Mouse (Mus musculus) cortical plate, adult 2 months (tissue): ENCODE results near the gene Gramd1b. TPM values are rescaled to one million over a fixed set of nuclear protein-coding genes. Genes with fewer than 3 reads are reported as not detected.

Experiments used
- H3K27ac ChIP-seq: fragments of 200-500 bp; 2 replicates; pipeline ENCODE4 v1.5.1; 2012; ENCODE audit warnings: low read length, control low read depth, inconsistent platforms; ENCODE audit not compliant: insufficient read depth
- H3K4me1 ChIP-seq: fragments of 200-500 bp; 2 replicates; pipeline ENCODE4 v1.6.1; 2011; ENCODE audit warnings: low read length; ENCODE audit not compliant: control insufficient read depth, insufficient read depth
- H3K4me3 ChIP-seq: fragments of 200-500 bp; 2 replicates; pipeline ENCODE4 v1.5.1; 2011; ENCODE audit warnings: mild to moderate bottlenecking, low read length, control low read depth; ENCODE audit not compliant: insufficient read depth
- CTCF ChIP-seq: fragments of 200-500 bp; IDR thresholded peaks from 2 replicates; pipeline ENCODE4 v1.5.1; 2011; ENCODE audit warnings: mild to moderate bottlenecking, control low read depth, low read length; ENCODE audit not compliant: insufficient read depth; ENCODE audit errors: extremely low read depth
- POLR2A ChIP-seq: fragments of 200-500 bp; IDR thresholded peaks from 2 replicates; pipeline ENCODE4 v1.6.1; 2011; ENCODE audit warnings: mild to moderate bottlenecking, low read length, control low read depth; ENCODE audit not compliant: insufficient read depth; ENCODE audit errors: extremely low read depth
- polyA plus RNA-seq: library from polyadenylated mRNA; depleted of rRNA; stranded (reverse); fragments of >200 nt; gene quantifications from 2 replicates; pipeline ENCODE4 v1.2.3, GENCODE M21; 2012

The Gramd1b gene
- polyA plus RNA-seq, 1 experiment = 133 TPM

DNA sequence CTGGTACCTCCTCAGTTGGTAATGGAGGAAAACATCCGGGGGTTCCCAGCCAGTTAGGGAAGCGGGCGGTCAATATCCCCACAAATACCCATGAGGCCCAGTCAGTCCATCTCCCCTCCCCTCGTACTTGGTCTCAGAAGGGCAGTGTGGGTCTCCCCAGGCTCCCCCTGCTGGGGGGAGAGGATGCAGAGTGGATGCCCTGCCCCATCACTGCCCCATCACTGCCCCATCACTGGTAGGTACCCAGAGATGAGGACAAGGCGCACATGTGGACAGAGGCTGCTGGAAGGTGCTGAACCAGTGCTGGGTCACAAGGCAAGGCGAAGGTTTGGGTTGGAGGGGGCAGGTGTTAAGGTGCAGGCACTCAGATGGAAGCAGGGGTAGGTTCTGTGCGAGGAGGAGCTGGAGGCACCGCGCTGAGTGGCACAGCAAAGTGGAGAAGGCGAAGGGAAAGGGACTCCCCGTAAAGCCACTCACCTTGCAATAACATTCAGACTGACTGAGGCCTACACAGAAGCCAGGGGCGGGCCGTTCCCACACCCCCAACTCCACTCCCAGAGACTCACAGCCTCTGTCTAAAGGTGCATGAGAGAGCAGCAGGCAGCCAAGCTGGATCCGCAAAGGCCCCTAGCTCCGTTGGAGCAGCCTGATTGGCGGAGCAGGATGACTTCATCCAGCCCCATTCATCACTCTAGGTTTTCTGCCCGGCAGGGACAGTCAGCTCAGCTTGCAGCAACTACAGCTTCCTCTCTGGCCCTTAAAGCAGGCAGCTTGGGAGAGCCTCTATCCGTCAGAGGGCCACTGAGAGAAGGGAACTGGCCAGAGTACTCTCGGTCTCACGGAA is 139.1 kb downstream of the Gramd1b start:
- Histone ChIP-seq H3K4me3 (peak overlapping the region; percentile 34), H3K4me1 (peaks cover 9% of the 10 kb centered on the region), H3K27ac (peak overlapping the region; percentile 85)
- TF ChIP-seq CTCF (0 out of 2 replicates have a peak, but pooled peaks have one; percentile 6), POLR2A (peak; percentile 94)

DNA sequence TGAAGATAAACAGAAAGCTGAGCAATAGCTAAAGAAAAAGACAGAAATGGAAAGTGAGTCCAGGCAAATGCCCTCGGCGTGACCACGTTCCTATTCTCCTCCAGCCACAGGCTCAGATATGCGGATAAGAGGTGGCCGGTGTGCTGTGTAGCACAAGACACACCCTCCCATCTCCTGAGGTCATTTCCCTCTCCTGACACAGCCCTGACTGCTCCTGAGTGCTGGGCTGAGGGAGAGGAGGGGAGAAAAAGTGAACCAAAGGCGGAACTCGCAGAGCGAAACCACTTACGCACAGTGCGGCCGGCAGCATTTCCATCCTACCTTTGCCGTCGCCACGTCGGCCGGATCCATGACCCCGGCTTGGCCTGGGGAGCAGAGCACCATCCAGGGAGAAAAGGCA is 139.8 kb downstream of the Gramd1b start:
- H3K4me3 ChIP-seq = peak overlapping the region; percentile 34; the same call in 1 of the 2 replicates
- TF ChIP-seq CTCF (no peak), POLR2A (no peak)
- H3K4me1 ChIP-seq = peaks cover 9% of the 10 kb centered on the region
- peak overlapping the region; percentile 85 for H3K27ac ChIP-seq

DNA sequence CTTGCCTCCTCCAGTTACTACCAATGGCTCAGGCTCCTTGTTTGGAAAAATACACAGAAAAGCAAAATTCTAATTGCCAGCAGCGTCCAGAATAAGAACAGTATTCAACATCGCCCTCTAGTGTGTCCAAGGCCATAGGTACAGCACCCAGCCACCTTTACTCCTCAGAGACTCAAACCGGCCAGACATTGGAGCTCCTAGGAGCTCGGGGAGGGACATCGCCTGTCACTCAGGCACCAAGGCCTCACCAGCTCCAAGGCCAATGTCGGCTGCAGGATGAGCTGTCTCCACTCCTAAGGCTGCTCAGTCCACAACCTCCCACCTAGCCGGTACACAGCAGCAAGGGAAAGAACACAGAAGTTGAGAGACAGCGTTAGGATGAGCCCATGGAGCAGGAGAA is 140.3 kb downstream of the Gramd1b start:
- H3K4me3 ChIP-seq = peak overlapping the region; percentile 34; the same call in 1 of the 2 replicates
- TF ChIP-seq POLR2A = peak; percentile 36; the same call in 1 of the 2 replicates
- TF ChIP-seq CTCF = peak; percentile 59
- peaks cover 9% of the 10 kb centered on the region for H3K4me1 ChIP-seq
- peak overlapping the region; percentile 85; the same call in 1 of the 2 replicates for H3K27ac ChIP-seq

DNA sequence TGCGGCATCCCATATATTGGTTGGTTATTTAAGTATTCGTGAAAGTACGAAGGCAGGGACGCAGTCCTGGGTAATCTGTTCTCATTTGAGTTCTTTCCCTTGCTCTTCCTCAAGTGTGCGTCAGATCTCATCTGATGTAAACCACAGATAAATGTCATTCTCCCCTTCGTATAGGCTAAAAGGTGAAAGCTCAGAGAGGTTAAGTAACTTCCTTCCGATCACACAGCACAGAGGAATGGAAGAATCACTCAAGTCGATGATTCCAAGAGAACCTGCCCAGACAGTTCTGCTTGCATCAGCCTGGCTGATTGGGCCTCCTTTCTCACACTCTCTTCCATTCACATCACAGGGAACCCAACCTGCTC is 140.8 kb downstream of the Gramd1b start:
- Histone ChIP-seq H3K4me1 (peaks cover 9% of the 10 kb centered on the region), H3K27ac (no peak overlapping the region), H3K4me3 (no peak overlapping the region)
- TF ChIP-seq POLR2A = no peak
- no peak for TF ChIP-seq CTCF

DNA sequence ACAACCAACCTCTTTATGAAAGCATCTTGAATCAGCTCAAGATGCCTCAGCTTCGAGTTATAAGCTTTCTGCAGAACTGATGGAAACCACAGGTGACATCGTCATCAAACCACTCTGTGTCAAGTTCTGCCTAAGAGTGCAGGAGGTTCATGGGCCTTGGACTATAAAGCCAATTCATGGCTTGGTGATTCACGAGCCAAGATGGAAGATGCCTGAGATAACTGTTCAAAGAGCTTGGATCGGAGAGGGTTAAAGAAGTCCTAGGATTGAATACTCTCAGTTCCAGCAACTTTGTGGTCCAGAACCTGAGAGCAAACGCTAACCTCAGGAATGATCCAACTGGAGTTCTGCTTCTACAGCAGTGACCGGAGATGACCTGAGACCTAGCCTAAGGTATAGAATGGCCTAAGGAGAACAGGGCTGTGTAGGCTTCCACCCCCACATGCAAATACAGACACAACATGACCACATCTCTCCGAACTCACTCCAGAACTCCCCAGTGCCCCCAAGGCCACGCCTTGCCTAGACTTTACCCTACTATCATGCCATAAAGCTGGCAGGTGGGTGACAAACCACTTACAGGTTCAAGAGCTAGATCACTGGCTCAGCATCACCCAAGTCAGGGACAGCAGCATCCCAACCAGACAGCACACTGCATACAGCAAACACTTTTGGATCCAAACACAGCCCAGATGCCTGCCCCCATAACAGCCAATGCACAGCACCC is 141.4 kb downstream of the Gramd1b start:
- Histone ChIP-seq H3K4me1 (peaks cover 9% of the 10 kb centered on the region), H3K4me3 (no peak overlapping the region), H3K27ac (no peak overlapping the region)
- TF ChIP-seq POLR2A (no peak), CTCF (no peak)

DNA sequence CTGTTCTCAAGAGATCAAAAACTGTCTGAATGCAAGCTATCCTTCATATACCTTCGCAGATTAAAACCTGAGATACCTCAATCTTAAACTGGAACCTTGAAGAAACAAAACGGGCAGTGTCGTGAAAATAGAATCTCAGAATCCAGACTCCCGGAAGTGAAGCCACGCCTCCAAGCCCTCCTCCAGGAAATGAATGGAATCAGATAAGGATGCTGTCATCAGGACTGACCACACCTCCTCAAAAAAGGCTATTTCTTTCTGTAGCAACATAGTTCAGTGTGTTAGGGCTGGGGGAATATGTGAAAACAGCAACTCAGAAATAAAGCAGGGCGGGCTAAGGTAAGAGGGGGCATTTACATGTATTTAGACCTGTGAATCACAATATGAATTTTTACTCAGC is 142.0 kb downstream of the Gramd1b start:
- Histone ChIP-seq H3K4me1 (peaks cover 9% of the 10 kb centered on the region), H3K4me3 (no peak overlapping the region), H3K27ac (no peak overlapping the region)
- TF ChIP-seq CTCF = no peak
- TF ChIP-seq POLR2A = no peak

DNA sequence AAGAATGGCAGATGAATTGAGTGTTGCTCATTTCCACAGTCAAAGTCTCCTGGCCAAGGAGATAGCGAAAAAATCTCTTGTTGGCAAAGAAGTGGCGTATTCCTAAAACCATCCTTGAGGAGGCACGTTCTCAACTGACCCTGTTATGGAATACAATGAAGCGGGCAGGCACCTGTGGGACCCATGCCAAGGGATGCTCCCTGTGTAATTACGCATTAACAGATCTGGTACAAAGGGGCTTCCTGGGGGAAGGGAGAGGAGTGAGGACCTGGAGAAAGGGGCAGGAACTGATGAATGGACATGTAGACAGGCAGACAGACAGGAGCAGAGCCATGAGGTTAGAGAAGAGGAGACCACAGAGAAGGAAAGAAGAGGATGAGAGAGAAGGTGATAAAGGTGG is 146.4 kb downstream of the Gramd1b start:
- TF ChIP-seq CTCF (no peak), POLR2A (no peak)
- Histone ChIP-seq H3K4me3 (no peak overlapping the region), H3K4me1 (peaks cover 8% of the 10 kb centered on the region), H3K27ac (no peak overlapping the region)

DNA sequence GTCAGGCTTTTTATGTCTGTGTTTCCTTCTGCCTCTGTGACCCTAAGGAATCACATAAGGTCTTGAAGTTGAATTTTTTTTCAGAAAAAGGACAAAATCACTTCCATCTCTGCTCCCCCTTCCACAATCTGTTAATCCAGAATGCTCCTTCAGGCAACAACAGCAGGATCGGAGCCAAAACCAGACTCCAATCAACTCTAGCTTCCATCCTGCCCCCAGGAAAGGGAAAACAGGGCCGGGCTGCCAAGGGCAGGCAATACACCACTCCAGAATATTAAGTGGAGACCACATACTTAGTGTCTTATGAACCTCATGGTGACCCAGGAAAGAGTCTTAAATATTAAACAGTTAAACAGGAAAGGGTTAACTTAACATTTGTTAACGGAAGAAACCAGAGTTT is 148.7 kb downstream of the Gramd1b start:
- TF ChIP-seq POLR2A (no peak), CTCF (no peak)

DNA sequence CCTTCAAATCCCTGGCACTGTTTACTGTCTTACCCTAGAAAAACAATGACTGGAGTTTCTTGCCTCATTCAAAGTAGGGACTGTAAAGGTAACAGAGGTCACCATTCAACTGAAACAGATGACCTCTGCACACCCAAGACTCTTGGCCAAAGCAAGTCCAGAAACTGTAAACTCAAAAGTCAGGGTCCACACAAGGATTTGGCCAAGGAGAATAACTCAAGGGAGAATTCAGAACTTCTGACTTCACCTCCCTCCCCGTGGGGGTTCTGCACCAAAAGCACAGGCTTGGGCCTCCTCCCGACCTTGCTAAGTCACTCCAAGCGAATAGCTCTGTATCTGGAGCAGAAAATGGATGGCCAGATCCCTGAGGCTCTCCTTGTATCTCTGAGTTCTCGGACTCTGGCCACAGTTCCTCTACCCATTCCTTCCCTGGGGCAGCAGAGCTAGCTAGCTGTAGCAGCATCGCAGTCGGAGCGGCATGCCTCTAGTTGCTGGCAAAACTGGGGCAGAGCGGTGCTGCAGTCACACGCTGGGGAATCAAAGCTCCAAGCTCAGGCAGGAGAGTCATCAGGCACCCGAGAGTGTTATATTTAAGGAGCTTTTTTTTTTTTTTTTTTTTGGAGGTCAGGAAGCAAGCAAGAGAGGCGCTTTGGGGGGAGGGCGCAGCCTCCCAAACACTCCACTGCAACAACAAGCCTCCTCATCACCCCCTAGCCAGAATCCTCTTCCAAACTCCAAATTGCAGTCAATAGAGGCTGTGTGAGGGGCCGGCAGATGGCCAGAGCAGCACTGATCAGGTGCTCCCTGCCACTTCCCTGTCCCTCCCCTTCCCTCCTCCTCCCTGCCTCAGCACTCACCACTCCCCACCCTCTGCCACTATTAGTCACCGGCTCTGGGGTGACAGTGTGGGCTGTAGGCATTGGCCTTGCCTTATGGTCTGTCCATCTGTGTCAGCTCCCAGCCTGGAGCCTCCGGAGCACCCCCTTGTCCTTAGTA is 149.5 kb downstream of the Gramd1b start:
- Histone ChIP-seq H3K4me1 (peaks cover 10% of the 10 kb centered on the region), H3K4me3 (no peak overlapping the region), H3K27ac (peak overlapping the region; percentile 86)
- TF ChIP-seq POLR2A = peak; percentile 39; the same call in 1 of the 2 replicates
- no peak for TF ChIP-seq CTCF

More for the DNA sequence above, 148.7 kb downstream of the Gramd1b start:
- Histone ChIP-seq H3K4me1 (peaks cover 8% of the 10 kb centered on the region), H3K4me3 (no peak overlapping the region), H3K27ac (peak overlapping the region; percentile 86)
